Mouse (Mus musculus) spleen, postnatal 0 days (tissue): ENCODE results near the gene Olfr1189. TPM values are rescaled to one million over a fixed set of nuclear protein-coding genes. Genes with fewer than 3 reads are reported as not detected.

Experiments used
- polyA plus RNA-seq: library from polyadenylated mRNA; unstranded; fragments of >200 nt; fragmentation: Nextera tagmentation; extraction: Ambion mirVana; gene quantifications from 2 replicates; pipeline ENCODE4 v1.2.1, GENCODE M21; 2015

Gene Olfr1189
- polyA plus RNA-seq: not detected in 2 replicates

DNA sequence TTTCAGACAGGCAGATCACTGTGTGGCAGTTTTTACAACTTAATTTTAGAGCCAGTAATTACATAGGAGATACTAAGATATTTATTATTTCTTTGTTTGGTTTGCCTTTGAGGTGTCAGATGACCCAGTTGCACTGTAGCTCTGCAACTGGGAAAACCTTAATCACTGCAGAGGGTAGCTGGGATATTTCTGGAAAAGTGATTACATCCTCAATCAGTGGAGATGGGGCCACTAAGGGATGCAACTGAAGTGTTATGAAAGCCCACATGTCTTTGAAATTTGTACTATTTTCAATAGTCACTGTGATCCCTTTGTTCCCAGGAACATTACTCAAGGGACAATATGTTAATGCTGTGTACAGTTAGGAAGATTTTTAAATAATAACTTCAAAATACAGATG lies at the start of gene Olfr1189:
Gene Olfr1189, plus strand, starts transcription at position 301 of the 400 bp plus-strand sequence.

GRCm38 (mm10) chr2:88556635-88557034 lies 29.6 kb upstream of the Olfr1189 start, which contains the start of gene Olfr1188:
Olfr1188 (plus strand) TSS chr2:88556935.

GRCm38 (mm10) chr2:88640242-88640641 lies 54.0 kb downstream of the Olfr1189 start, which contains the start of gene Olfr1191-ps1:
Olfr1191-ps1 (plus strand) TSS chr2:88640542.

Other genes starting within 250 kb of the Olfr1189 start
- not detected in 2 replicates for gene Olfr1176, start 249.7 kb upstream of the Olfr1189 start, polyA plus RNA-seq
- not detected in 2 replicates for gene Olfr1177-ps, start 240.0 kb upstream of the Olfr1189 start, polyA plus RNA-seq
- gene Olfr1178, start 199.4 kb upstream of the Olfr1189 start, polyA plus RNA-seq: not detected in 2 replicates
- gene Olfr1179, start 180.0 kb upstream of the Olfr1189 start, polyA plus RNA-seq: not detected in 2 replicates
- not detected in 2 replicates for gene Olfr1180, start 167.3 kb upstream of the Olfr1189 start, polyA plus RNA-seq
- gene Olfr1181, start 160.3 kb upstream of the Olfr1189 start, polyA plus RNA-seq: not detected in 2 replicates
- not detected in 2 replicates for gene Gm13757, start 137.3 kb upstream of the Olfr1189 start, polyA plus RNA-seq
- not detected in 2 replicates for gene Olfr1183, start 131.6 kb upstream of the Olfr1189 start, polyA plus RNA-seq
- not detected in 2 replicates for gene Olfr1184, start 102.9 kb upstream of the Olfr1189 start, polyA plus RNA-seq
- not detected in 2 replicates for gene Olfr1185-ps1, start 93.1 kb upstream of the Olfr1189 start, polyA plus RNA-seq
- not detected in 2 replicates for gene Olfr1186, start 67.9 kb upstream of the Olfr1189 start, polyA plus RNA-seq
- not detected in 2 replicates for gene Olfr1188, start 29.5 kb upstream of the Olfr1189 start, polyA plus RNA-seq
- not detected in 2 replicates for gene Olfr1191-ps1, start 54.1 kb downstream of the Olfr1189 start, polyA plus RNA-seq
- not detected in 2 replicates for gene Olfr1192-ps1, start 62.1 kb downstream of the Olfr1189 start, polyA plus RNA-seq
- gene Olfr1193, start 89.2 kb downstream of the Olfr1189 start, polyA plus RNA-seq: not detected in 2 replicates
- gene Olfr1195, start 102.7 kb downstream of the Olfr1189 start, polyA plus RNA-seq: not detected in 2 replicates
- not detected in 2 replicates for gene Olfr1196, start 118.1 kb downstream of the Olfr1189 start, polyA plus RNA-seq
- not detected in 2 replicates for gene Olfr1197, start 145.9 kb downstream of the Olfr1189 start, polyA plus RNA-seq
- gene Olfr1198, start 164.9 kb downstream of the Olfr1189 start, polyA plus RNA-seq: not detected in 2 replicates
- gene Olfr1199, start 174.0 kb downstream of the Olfr1189 start, polyA plus RNA-seq: not detected in 2 replicates
- not detected in 2 replicates for gene Olfr1200, start 184.0 kb downstream of the Olfr1189 start, polyA plus RNA-seq
- not detected in 2 replicates for gene Olfr1201, start 206.6 kb downstream of the Olfr1189 start, polyA plus RNA-seq
- not detected in 2 replicates for gene Olfr1202, start 228.0 kb downstream of the Olfr1189 start, polyA plus RNA-seq
- gene Olfr1205, start 243.3 kb downstream of the Olfr1189 start, polyA plus RNA-seq: not detected in 2 replicates